Mouse (Mus musculus) forebrain, embryonic 11.5 days (tissue): Measurements from ENCODE around the gene Hapln3. TPM values are rescaled to one million over a fixed set of nuclear protein-coding genes. Genes with fewer than 3 reads are reported as not detected.

Experiments used
- ATAC-seq: fragments of 200-750 bp; cut with Nextera tagmentation; replicated peaks from 2 replicates; pipeline ENCODE4 v1.8.0; 2017; ENCODE audit warnings: moderate TSS enrichment; ENCODE audit not compliant: low FRiP score
- DNase-seq: peaks from one replicate; pipeline ENCODE4 v3.0.0-alpha.2; 2017; ENCODE audit warnings: low spot score
- H3K27ac ChIP-seq: fragments of 300-500 bp; sonication (generic); 2 replicates; pipeline ENCODE4 v1.5.1; 2014; ENCODE audit warnings: low read depth, low read length
- H3K27me3 ChIP-seq: fragments of 300-500 bp; sonication (generic); 2 replicates; pipeline ENCODE4 v1.6.1; 2014; ENCODE audit warnings: mild to moderate bottlenecking, low read length, mixed read lengths; ENCODE audit not compliant: control insufficient read depth, insufficient read depth
- H3K36me3 ChIP-seq: fragments of 300-500 bp; sonication (generic); 2 replicates; pipeline ENCODE4 v1.6.1; 2014; ENCODE audit warnings: mild to moderate bottlenecking, low read length, moderate library complexity, mixed read lengths; ENCODE audit not compliant: control insufficient read depth, insufficient read depth
- H3K4me1 ChIP-seq: fragments of 300-500 bp; sonication (generic); replicated peaks from 2 replicates; pipeline ENCODE4 v1.6.1; 2014; ENCODE audit warnings: low read length, mixed read lengths; ENCODE audit not compliant: control insufficient read depth, insufficient read depth
- H3K4me2 ChIP-seq: fragments of 300-500 bp; sonication (generic); 2 replicates; pipeline ENCODE4 v1.6.1; 2014; ENCODE audit warnings: low read depth, mild to moderate bottlenecking, low read length, moderate library complexity, mixed read lengths; ENCODE audit not compliant: severe bottlenecking
- H3K4me3 ChIP-seq: fragments of 300-500 bp; sonication (generic); 2 replicates; pipeline ENCODE4 v1.5.1; 2014; ENCODE audit warnings: low read depth, low read length
- H3K9ac ChIP-seq: fragments of 300-500 bp; sonication (generic); 2 replicates; pipeline ENCODE4 v1.6.1; 2014; ENCODE audit warnings: low read length
- H3K9me3 ChIP-seq: fragments of 300-500 bp; sonication (generic); 2 replicates; pipeline ENCODE4 v1.6.1; 2016; ENCODE audit warnings: low read length, mixed read lengths; ENCODE audit not compliant: control insufficient read depth
- WGBS: fragments of 180-500 bp; shearing (Covaris S2); extraction: QIAGEN DNeasy Blood & Tissue Kit; methylation state at CpG from one replicate; pipeline ENCODE4 v1.1.7; 2014; 5-methylcytosine and 5-hydroxymethylcytosine counted together
- polyA plus RNA-seq: library from polyadenylated mRNA; unstranded; fragments of >200 nt; fragmentation: Nextera tagmentation; extraction: Ambion mirVana; gene quantifications from 2 replicates; pipeline ENCODE4 v1.2.1, GENCODE M21; 2014

Gene Hapln3
- polyA plus RNA-seq, 1 experiment from 2014 or later: 1.5 TPM

GRCm38 (mm10) chr7:79147011-79147837, 16.4 kb upstream of the Hapln3 start:
- Histone ChIP-seq H3K27ac (no peak overlapping the region), H3K4me3 (no peak overlapping the region), H3K9me3 (no peaks in the 10 kb centered on the region), H3K27me3 (no peaks in the 10 kb centered on the region), H3K36me3 (no peaks in the 10 kb centered on the region), H3K9ac (no peak overlapping the region), H3K4me2 (peak overlapping the region; percentile 83), H3K4me1 (peaks cover 6% of the 10 kb centered on the region; the same call in 1 of the 2 replicates)
- peak; percentile 60 for DNase-seq
- 52% methylated on average over 12 of the region's 12 CpGs for WGBS
- ATAC-seq: no peak

GRCm38 (mm10) chr7:79140897-79141296, 10.1 kb upstream of the Hapln3 start:
- Histone ChIP-seq H3K4me2 (no peak overlapping the region), H3K36me3 (no peaks in the 10 kb centered on the region), H3K4me1 (no peaks in the 10 kb centered on the region), H3K9ac (no peak overlapping the region), H3K9me3 (no peaks in the 10 kb centered on the region), H3K27me3 (no peaks in the 10 kb centered on the region), H3K27ac (no peak overlapping the region), H3K4me3 (no peak overlapping the region)
- DNase-seq (peak; percentile 89), ATAC-seq (no peak)
- WGBS: 35% methylated on average over 8 of the region's 8 CpGs

GRCm38 (mm10) chr7:79139891-79140591, 9.2 kb upstream of the Hapln3 start:
- no peak overlapping the region for H3K4me2 ChIP-seq
- no peaks in the 10 kb centered on the region for H3K27me3 ChIP-seq
- H3K4me3 ChIP-seq: no peak overlapping the region
- H3K9me3 ChIP-seq: no peaks in the 10 kb centered on the region
- H3K9ac ChIP-seq: no peak overlapping the region
- no peaks in the 10 kb centered on the region; the same call in 1 of the 2 replicates for H3K36me3 ChIP-seq
- ATAC-seq (no peak), DNase-seq (no peak)
- no peaks in the 10 kb centered on the region for H3K4me1 ChIP-seq
- no peak overlapping the region for H3K27ac ChIP-seq
- 61% methylated on average over 4 of the region's 4 CpGs for WGBS

GRCm38 (mm10) chr7:79139328-79139824, 8.6 kb upstream of the Hapln3 start:
- no peak overlapping the region for H3K4me3 ChIP-seq

GRCm38 (mm10) chr7:79133391-79133790, 2.6 kb upstream of the Hapln3 start:
- DNase-seq: no peak
- H3K9ac ChIP-seq: no peak overlapping the region
- no peaks in the 10 kb centered on the region; the same call in 1 of the 2 replicates for H3K36me3 ChIP-seq
- no peak for ATAC-seq
- H3K9me3 ChIP-seq: no peaks in the 10 kb centered on the region
- no peak overlapping the region for H3K4me2 ChIP-seq
- no peak overlapping the region for H3K27ac ChIP-seq
- H3K27me3 ChIP-seq: no peaks in the 10 kb centered on the region
- WGBS: 41% methylated on average over 6 of the region's 6 CpGs
- H3K4me1 ChIP-seq: 0 out of 2 replicates have a peak, but pooled peaks cover 2% of the 10 kb centered on the region
- no peak overlapping the region for H3K4me3 ChIP-seq

More at GRCm38 (mm10) chr7:79139328-79139824, 8.6 kb upstream of the Hapln3 start:
- Histone ChIP-seq H3K36me3 (no peaks in the 10 kb centered on the region; the same call in 1 of the 2 replicates), H3K9ac (no peak overlapping the region), H3K9me3 (no peaks in the 10 kb centered on the region), H3K27ac (no peak overlapping the region), H3K27me3 (no peaks in the 10 kb centered on the region), H3K4me1 (no peaks in the 10 kb centered on the region), H3K4me2 (no peak overlapping the region)
- DNase-seq: no peak
- 60% methylated on average over 6 of the region's 6 CpGs for WGBS
- no peak for ATAC-seq

- Histone ChIP-seq H3K4me2 (peak overlapping the region; percentile 31; the same call in 1 of the 2 replicates), H3K4me3 (peak overlapping the region; percentile 13), H3K9ac (no peak overlapping the region), H3K4me1 (0 out of 2 replicates have a peak, but pooled peaks cover 2% of the 10 kb centered on the region), H3K9me3 (no peaks in the 10 kb centered on the region), H3K36me3 (no peaks in the 10 kb centered on the region; the same call in 1 of the 2 replicates), H3K27me3 (no peaks in the 10 kb centered on the region), H3K27ac (no peak overlapping the region)
- ATAC-seq (no peak), DNase-seq (no peak)
- WGBS: 19% methylated on average over 13 of the region's 13 CpGs
These were observed 433 bp downstream of the Hapln3 start for GRCm38 (mm10) chr7:79130385-79130784.

GRCm38 (mm10) chr7:79129883-79130282, 935 bp downstream of the Hapln3 start:
- Histone ChIP-seq H3K9me3 (no peaks in the 10 kb centered on the region), H3K36me3 (no peaks in the 10 kb centered on the region), H3K4me1 (0 out of 2 replicates have a peak, but pooled peaks cover 2% of the 10 kb centered on the region), H3K9ac (no peak overlapping the region), H3K4me3 (no peak overlapping the region), H3K4me2 (peak overlapping the region; percentile 13; the same call in 1 of the 2 replicates), H3K27ac (no peak overlapping the region), H3K27me3 (no peaks in the 10 kb centered on the region)
- DNase-seq (no peak), ATAC-seq (no peak)
- WGBS: 13% methylated on average over 8 of the region's 8 CpGs

- Histone ChIP-seq H3K27me3 (no peaks in the 10 kb centered on the region), H3K36me3 (no peaks in the 10 kb centered on the region), H3K4me3 (no peak overlapping the region), H3K4me2 (no peak overlapping the region), H3K9me3 (no peaks in the 10 kb centered on the region), H3K9ac (no peak overlapping the region), H3K27ac (no peak overlapping the region), H3K4me1 (no peaks in the 10 kb centered on the region)
- ATAC-seq (no peak), DNase-seq (no peak)
- 73% methylated on average over 5 of the region's 5 CpGs for WGBS
These were observed 7.4 kb downstream of the Hapln3 start for GRCm38 (mm10) chr7:79123465-79123864.
